Comparison of ENCODE assay signal across 8 mouse cellular contexts in the genomic region with DNA sequence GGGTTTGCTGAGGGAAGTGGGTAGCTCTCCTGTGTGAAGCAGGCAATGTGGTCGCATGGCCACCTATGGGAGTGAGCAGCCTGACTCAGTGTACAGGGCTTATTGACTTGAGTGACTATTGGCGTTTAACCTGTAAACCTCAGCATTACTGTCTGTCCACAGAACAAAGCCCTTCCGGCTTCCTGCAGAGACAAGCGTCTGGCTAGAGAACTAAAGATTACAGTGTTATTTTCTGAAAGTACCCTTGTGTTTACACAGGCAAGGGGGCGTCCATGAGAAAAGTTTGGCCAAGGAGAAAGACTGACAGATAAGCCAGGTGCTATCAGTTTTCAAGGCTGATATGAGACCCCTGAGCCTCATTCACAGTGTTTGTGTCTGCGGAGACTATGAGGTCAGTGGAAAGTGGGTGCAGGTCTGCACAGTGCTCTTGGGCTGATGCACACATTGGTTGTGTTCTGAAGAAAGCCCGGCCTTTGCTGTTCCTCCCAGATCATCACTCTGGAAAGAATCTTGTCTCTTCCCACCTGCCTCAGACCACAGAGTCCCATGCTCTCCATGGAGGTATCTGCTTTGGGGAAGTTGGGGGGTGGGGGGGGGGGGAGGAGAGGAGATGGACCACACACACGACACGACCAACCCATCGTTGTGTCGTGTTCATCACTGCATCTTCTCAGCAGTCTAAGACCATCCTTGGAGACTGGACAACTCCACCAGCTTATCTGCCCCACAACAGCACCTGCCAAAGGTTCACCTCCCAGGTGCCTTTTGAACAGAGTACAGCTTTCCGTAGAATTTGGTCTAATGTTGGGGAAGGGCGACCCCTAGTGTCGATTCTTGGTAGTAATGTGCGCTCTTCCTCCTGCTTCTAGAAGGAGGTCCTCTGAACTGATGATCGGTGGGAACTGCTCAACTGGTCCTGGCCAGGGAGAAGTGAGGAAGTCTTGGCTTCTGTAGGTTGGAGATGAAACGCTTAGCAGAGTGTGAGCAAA. TPM values are rescaled to one million over a fixed set of nuclear protein-coding genes. Genes with fewer than 3 reads are reported as not detected.
DNase-seq lines count a peak whose midpoint lies in the region; ATAC-seq and TF ChIP-seq lines count a peak whose summit lies in the region.

No protein-coding gene starts in this region.

- H3K27ac ChIP-seq in bone marrow macrophage, adult 2 months (ENCODE audit: insufficient read depth, low read depth, low read length): no peak overlapping the region
- H3K27ac ChIP-seq in embryonic facial prominence, embryonic 15.5 days (replicated peaks): no peak overlapping the region
- no peak overlapping the region for H3K27ac ChIP-seq in heart, embryonic 14.5 days (replicated peaks in 1 of 2; ENCODE audit: control insufficient read depth in 1 of 2, insufficient read depth in 1 of 2, low read depth in 2 of 2, low read length in 2 of 2)
- H3K27ac ChIP-seq in kidney, postnatal 0 days: no peak overlapping the region
- H3K27ac ChIP-seq in liver, embryonic 16.5 days (ENCODE audit: low read length): no peak overlapping the region
- no peak overlapping the region for H3K27ac ChIP-seq in neural tube, embryonic 13.5 days (replicated peaks)

- no peaks in the 10 kb centered on the region for H3K9me3 ChIP-seq in embryonic facial prominence, embryonic 15.5 days (replicated peaks)
- H3K9me3 ChIP-seq in heart, embryonic 14.5 days (ENCODE audit: control insufficient read depth, low read length): no peaks in the 10 kb centered on the region
- no peaks in the 10 kb centered on the region for H3K9me3 ChIP-seq in kidney, postnatal 0 days (replicated peaks; ENCODE audit: low read length)
- no peaks in the 10 kb centered on the region for H3K9me3 ChIP-seq in liver, embryonic 16.5 days (replicated peaks; ENCODE audit: control insufficient read depth, low read length)
- H3K9me3 ChIP-seq in neural tube, embryonic 13.5 days: no peaks in the 10 kb centered on the region

- H3K27me3 ChIP-seq in embryonic facial prominence, embryonic 15.5 days: no peaks in the 10 kb centered on the region; the same call in 1 of the 2 replicates
- no peaks in the 10 kb centered on the region for H3K27me3 ChIP-seq in heart, embryonic 14.5 days (ENCODE audit: control insufficient read depth, insufficient read depth, low read length)
- no peaks in the 10 kb centered on the region for H3K27me3 ChIP-seq in kidney, postnatal 0 days (ENCODE audit: insufficient read depth, low read length)
- no peaks in the 10 kb centered on the region for H3K27me3 ChIP-seq in liver, embryonic 16.5 days (ENCODE audit: control insufficient read depth, insufficient read depth, low read depth, low read length)
- H3K27me3 ChIP-seq in neural tube, embryonic 13.5 days: peaks cover 21% of the 10 kb centered on the region

- no peak overlapping the region for H3K9ac ChIP-seq in embryonic facial prominence, embryonic 15.5 days
- no peak overlapping the region for H3K9ac ChIP-seq in heart, embryonic 14.5 days (ENCODE audit: low read length)
- no peak overlapping the region for H3K9ac ChIP-seq in kidney, postnatal 0 days (ENCODE audit: low read depth, low read length)
- no peak overlapping the region for H3K9ac ChIP-seq in liver, embryonic 16.5 days (ENCODE audit: low read depth, low read length)
- no peak overlapping the region for H3K9ac ChIP-seq in neural tube, embryonic 13.5 days

- TF ChIP-seq POLR2A in bone marrow macrophage, adult 2 months (IDR thresholded peaks at IDR 0.05; ENCODE audit: borderline replicate concordance, low read depth, low read length): no peak

- peak; percentile 89 for DNase-seq in CD4-positive, CD25-positive, alpha-beta regulatory T cell, adult 2 months (ENCODE audit: low read depth, low spot score)
- DNase-seq in kidney, postnatal 0 days (ENCODE audit: low spot score): peak; percentile 84
- DNase-seq in testis, postnatal 10 days (ENCODE audit: low spot score): peak; percentile 84

- no peaks in the 10 kb centered on the region for H3K4me1 ChIP-seq in bone marrow macrophage, adult 2 months (ENCODE audit: control insufficient read depth, insufficient read depth, low read length)
- H3K4me1 ChIP-seq in embryonic facial prominence, embryonic 15.5 days: no peaks in the 10 kb centered on the region
- H3K4me1 ChIP-seq in heart, embryonic 14.5 days (ENCODE audit: control insufficient read depth in 2 of 2, insufficient read depth in 2 of 2, low read length in 2 of 2): peaks cover 10 to 13% of the 10 kb centered on the region in 2 experiments; a peak in 3 of 4 replicates
- H3K4me1 ChIP-seq in kidney, postnatal 0 days (replicated peaks; ENCODE audit: insufficient read depth, low read length): no peaks in the 10 kb centered on the region
- H3K4me1 ChIP-seq in liver, embryonic 16.5 days (ENCODE audit: control insufficient read depth, low read depth, low read length): peaks cover 7% of the 10 kb centered on the region
- H3K4me1 ChIP-seq in neural tube, embryonic 13.5 days (replicated peaks): no peaks in the 10 kb centered on the region

- 25% methylated on average over 17 of the region's 17 CpGs for WGBS in embryonic facial prominence, embryonic 15.5 days
- WGBS in heart, embryonic 14.5 days: 13% methylated on average over 17 of the region's 17 CpGs
- 27% methylated on average over 17 of the region's 17 CpGs for WGBS in kidney, postnatal 0 days
- 18% methylated on average over 17 of the region's 17 CpGs for WGBS in liver, embryonic 16.5 days (ENCODE audit: insufficient replicate concordance)
- 31% methylated on average over 17 of the region's 17 CpGs for WGBS in neural tube, embryonic 13.5 days

- peak; percentile 78; the same call in 1 of the 2 replicates for TF ChIP-seq CTCF in bone marrow macrophage, adult 2 months (IDR thresholded peaks at IDR 0.05; ENCODE audit: low read depth, low read length)
- peak; percentile 92 for TF ChIP-seq CTCF in kidney, postnatal 0 days (IDR thresholded peaks at IDR 0.05; ENCODE audit: low read depth)

- H3K4me2 ChIP-seq in embryonic facial prominence, embryonic 15.5 days (replicated peaks): 0 out of 2 replicates have a peak overlapping the region, but pooled peaks have one; percentile 12
- peak overlapping the region; percentile 43 for H3K4me2 ChIP-seq in heart, embryonic 14.5 days (ENCODE audit: low read length)
- no peak overlapping the region for H3K4me2 ChIP-seq in kidney, postnatal 0 days (ENCODE audit: low read length)
- 0 out of 2 replicates have a peak overlapping the region, but pooled peaks have one; percentile 13 for H3K4me2 ChIP-seq in liver, embryonic 16.5 days (ENCODE audit: low read depth, low read length)
- peak overlapping the region; percentile 28; the same call in 1 of the 2 replicates for H3K4me2 ChIP-seq in neural tube, embryonic 13.5 days

- H3K36me3 ChIP-seq in embryonic facial prominence, embryonic 15.5 days: no peaks in the 10 kb centered on the region
- no peaks in the 10 kb centered on the region for H3K36me3 ChIP-seq in heart, embryonic 14.5 days (ENCODE audit: control insufficient read depth, insufficient read depth, low read length)
- no peaks in the 10 kb centered on the region for H3K36me3 ChIP-seq in kidney, postnatal 0 days (ENCODE audit: insufficient read depth, low read length)
- no peaks in the 10 kb centered on the region for H3K36me3 ChIP-seq in liver, embryonic 16.5 days (ENCODE audit: control insufficient read depth, insufficient read depth)
- H3K36me3 ChIP-seq in neural tube, embryonic 13.5 days: no peaks in the 10 kb centered on the region

- H3K4me3 ChIP-seq in bone marrow macrophage, adult 2 months (ENCODE audit: insufficient read depth, low read length): no peak overlapping the region
- no peak overlapping the region for H3K4me3 ChIP-seq in embryonic facial prominence, embryonic 15.5 days (replicated peaks)
- H3K4me3 ChIP-seq in heart, embryonic 14.5 days (ENCODE audit: control insufficient read depth in 1 of 2, insufficient read depth in 1 of 2, low read depth in 1 of 2, low read length in 2 of 2): no peak overlapping the region
- no peak overlapping the region for H3K4me3 ChIP-seq in kidney, postnatal 0 days (replicated peaks; ENCODE audit: low read depth, low read length)
- no peak overlapping the region for H3K4me3 ChIP-seq in liver, embryonic 16.5 days (ENCODE audit: low read depth, low read length)
- no peak overlapping the region for H3K4me3 ChIP-seq in neural tube, embryonic 13.5 days

- no peak for ATAC-seq in embryonic facial prominence, embryonic 15.5 days (ENCODE audit: insufficient number of reproducible peaks, low FRiP score, low TSS enrichment, low read depth)
- peak; percentile 66; the same call in 1 of the 2 replicates for ATAC-seq in heart, embryonic 14.5 days (ENCODE audit: insufficient number of reproducible peaks, insufficient read depth, low FRiP score, low read depth)
- ATAC-seq in kidney, postnatal 0 days (replicated peaks; ENCODE audit: low FRiP score, low read depth): peak; percentile 33; the same call in 1 of the 2 replicates
- ATAC-seq in liver, embryonic 16.5 days (ENCODE audit: low read depth): no peak
- peak; percentile 59; the same call in 1 of the 2 replicates for ATAC-seq in neural tube, embryonic 13.5 days (ENCODE audit: low read depth)

RNA-seq across cellular contexts. Expression of gene Apod, which starts 40.0 kb away (rescaled TPM):
- 0.60 TPM in 1 of 2 replicates, not detected in the other for polyA plus RNA-seq in bone marrow macrophage, adult 2 months (2012; ENCODE audit: insufficient read depth, insufficient read length, missing spikeins)
- 89.9 and 96.7 TPM in 2 replicates for polyA plus RNA-seq in embryonic facial prominence, embryonic 15.5 days (2015; fragmentation: Nextera tagmentation; extraction: Ambion mirVana)
- 0.19 and 0.53 TPM in 2 replicates for polyA plus RNA-seq in heart, embryonic 14.5 days (2014; fragmentation: Nextera tagmentation; extraction: Ambion mirVana)
- polyA plus RNA-seq in kidney, postnatal 0 days (2015; fragmentation: Nextera tagmentation; extraction: Ambion mirVana): 0.64 and 1.9 TPM in 2 replicates
- not detected in 2 replicates for polyA plus RNA-seq in liver, embryonic 16.5 days (2015; fragmentation: Nextera tagmentation; extraction: Ambion mirVana)
- polyA plus RNA-seq in neural tube, embryonic 13.5 days (2015; fragmentation: Nextera tagmentation; extraction: Ambion mirVana): 49.6 and 60.2 TPM in 2 replicates

Comparison
In these comparisons a context has a peak if more than half of its experiments do, and no peak if none do; other contexts are left out.
1. ATAC-seq: peak in heart, embryonic 14.5 days (single experiment), kidney, postnatal 0 days (single experiment) and neural tube, embryonic 13.5 days (single experiment); none in embryonic facial prominence, embryonic 15.5 days (single experiment) and liver, embryonic 16.5 days (single experiment).
2. RNA of gene Apod, which starts 40.0 kb away (polyA plus RNA-seq): 89.9 to 96.7 TPM in embryonic facial prominence, embryonic 15.5 days and 49.6 to 60.2 TPM in neural tube, embryonic 13.5 days; 0.64 to 1.9 TPM in kidney, postnatal 0 days, 0.60 TPM in bone marrow macrophage, adult 2 months, 0.19 to 0.53 TPM in heart, embryonic 14.5 days and not detected in liver, embryonic 16.5 days; every median in the first group is over 10 times any median in the second.
3. Peak in every context shown above with its lines, with median percentiles within 50 percentile points of each other: DNase-seq.